Mouse (Mus musculus): Measurements from ENCODE around the gene Hils1. TPM values are rescaled to one million over a fixed set of nuclear protein-coding genes. Genes with fewer than 3 reads are reported as not detected.
A peak's percentile ranks its signal among the peaks of the same experiment; 100 is the strongest.

Gene Hils1
- not detected for total RNA-seq (2021)
- long read RNA-seq, experiment 1 = 0 reads
- long read RNA-seq, experiment 2 = 0 reads

DNA sequence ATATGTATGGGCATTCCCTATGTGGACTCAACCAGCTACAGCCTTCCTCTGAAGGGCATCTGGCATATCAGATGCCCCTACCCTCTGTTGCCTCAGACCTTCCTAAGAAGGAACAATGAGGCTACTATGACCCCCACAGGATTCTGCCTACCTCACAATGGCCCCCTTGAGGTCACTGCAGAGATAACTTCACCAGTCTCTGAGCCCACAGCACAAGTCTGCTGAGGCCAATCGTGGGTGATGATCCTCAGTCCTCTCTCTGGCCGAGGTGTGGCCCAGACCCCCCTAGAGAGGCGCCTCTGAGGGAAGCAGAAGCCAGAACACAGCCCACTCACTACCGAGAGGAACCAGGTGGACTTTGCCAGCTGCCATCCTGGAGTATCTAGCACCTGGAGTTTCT lies at the start of gene Hils1:
Gene Hils1, plus strand, starts transcription at position 175 of the 400 bp plus-strand sequence.
- no peak for DNase-seq

DNA sequence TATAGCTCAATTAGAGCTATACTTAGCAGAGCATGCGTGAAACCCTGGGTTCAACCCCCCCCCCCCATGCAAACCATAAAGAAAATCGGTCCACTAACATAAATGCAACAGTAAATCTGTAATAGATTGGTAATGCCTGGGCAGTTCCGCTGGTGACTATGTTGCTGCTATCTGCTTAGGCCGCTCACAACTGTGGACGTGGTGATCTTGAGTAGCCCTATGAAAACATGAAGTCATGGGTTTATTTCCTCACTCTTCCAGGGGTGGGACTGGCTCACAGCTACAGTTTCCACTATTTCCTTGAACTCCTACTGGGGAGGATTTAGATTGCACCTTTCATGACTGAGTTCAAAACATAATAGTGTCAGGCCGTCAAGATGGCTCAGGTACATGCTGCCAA lies 49.7 kb upstream of the Hils1 start:
- no peak for DNase-seq

DNA sequence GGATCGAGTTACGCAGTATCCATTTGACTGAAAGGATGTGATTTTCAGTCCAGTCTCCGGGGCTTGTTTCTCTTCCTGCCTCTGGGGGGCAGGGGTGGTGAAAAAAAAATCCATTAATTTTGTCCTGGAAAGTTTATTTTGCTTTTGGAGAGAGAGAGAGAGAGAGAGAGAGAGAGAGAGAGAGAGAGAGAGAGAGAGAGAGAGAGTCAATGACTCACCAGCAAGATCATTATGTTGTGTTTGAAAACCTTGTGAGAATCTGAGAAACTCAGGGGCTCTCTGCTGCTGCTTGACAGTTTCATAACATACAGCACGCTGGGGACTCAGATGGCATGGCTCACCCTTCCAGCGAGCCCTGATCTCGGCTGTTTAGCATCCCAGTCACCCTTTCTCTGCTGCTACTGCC lies 46.4 kb upstream of the Hils1 start:
- DNase-seq = no peak

DNA sequence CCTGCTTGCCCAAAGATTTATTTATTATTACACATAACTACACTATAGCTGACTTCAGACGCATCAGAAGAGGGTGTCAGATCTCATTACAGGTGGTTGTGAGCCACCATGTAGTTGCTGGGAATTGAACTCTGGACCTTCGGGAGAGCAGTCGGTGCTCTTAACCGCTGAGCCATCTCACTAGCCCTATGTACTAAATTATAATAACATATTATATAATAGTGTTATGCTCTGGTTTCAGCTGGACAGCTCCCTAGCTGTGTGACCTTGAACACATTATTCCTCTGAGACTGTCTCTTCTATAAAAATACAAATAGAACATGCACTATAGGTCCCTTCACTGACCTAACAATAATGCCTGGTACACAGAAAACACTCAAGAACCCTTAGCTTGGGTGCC lies 42.4 kb upstream of the Hils1 start:
- DNase-seq = no peak

DNA sequence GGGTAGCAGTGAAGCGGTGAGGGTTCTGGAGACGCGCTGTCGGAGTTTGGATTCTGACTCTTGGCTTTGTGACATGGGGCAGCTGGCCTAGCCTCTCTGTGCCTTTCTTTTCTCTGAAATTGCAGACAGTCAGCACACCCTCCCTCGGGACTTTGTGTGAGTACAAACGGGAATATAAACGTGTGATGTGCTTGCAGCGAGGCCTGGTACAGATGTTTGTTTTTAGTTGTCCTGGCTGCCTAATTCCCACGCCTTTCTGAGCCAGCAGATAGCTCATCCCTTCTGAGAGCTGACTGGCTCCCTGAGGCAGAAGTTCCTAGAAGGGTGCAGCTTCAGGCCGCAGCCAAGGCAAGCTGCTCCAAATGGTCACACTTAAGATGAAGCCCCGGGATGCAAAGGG lies 41.0 kb upstream of the Hils1 start:
- no peak for DNase-seq

DNA sequence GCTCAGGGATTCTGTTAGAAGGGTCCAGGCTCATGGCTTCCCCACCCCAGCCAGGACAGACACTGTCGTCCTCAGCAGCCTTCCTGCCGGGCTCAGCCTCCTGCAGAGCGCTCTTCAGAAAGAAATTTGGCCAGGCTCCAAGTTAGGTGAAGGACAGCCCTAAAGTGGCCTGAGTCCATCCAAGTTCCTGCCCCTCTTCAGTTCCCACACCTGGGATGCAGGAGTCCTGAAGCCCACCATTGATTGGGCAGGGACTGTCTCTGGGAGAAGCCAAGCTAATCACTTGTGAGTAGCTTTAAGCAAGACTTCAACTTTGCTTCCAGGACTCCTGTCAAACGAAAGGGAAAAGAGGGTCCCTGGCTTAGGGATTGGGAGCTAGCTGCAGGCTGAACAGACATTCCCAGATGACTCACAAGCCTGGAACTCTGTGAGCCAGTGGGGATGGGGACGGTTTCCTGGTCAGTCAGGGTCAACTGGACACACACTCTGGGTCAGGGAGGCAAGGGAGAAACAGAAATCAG lies 39.6 kb upstream of the Hils1 start:
- no peak for DNase-seq

DNA sequence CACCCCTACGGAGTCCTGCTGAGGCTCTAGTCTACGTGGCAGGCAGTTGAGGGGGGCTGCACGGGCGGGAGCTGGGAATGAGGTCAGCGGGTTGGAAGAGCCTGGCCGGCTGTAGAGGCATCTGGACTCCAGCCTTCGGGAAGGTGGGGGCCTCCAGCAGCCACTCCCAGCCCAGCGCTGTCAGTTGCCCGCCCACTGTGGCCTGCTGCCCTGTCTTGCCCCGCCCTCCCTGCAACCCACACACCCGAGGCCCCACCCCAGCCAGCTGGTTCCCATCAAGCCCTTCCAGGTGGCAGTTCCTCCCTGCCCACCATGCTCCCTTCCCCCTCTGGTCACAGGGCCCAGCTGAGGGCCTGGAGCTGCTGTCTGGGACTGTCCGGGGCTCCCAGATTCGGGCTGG lies 38.6 kb upstream of the Hils1 start:
- DNase-seq = peak; percentile 93

DNA sequence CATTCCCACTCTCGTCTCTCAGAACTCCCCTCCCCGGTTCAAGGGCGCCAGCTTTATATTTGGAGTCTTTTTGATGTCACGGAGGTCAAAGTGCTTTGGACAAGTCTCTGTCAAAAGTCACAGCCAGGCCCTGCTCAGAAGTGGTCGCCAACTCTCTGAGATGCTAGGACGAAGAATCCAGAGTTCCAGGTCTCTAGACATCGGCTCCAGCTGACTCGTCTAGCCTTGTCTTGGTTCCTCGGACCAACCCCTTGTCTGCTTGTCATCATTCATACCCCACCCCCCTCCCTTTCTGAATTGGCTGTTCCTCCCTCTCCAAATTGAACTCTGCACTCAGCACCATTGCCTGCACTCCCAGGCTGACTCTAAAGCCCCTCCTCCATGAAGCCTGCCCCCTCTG lies 37.8 kb upstream of the Hils1 start:
- no peak for DNase-seq

DNA sequence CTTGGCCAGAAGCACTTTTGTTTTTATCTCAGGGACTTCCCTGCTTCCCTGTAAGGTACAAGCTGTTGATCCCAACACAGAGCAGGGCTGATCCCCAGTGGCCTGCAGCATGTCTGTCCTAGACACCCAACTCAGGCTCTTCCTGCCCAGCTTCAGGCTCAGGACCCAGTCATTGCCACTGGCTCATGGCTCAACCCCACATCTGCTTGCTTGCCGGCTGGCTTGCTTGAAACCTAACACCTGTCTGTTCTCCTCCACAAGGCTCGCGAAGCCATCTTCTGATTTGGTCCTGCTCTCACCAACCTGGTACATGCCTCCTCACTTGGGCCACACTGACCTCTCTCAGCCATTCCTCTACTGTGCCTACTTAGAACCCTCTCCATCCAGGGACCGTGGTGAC lies 37.2 kb upstream of the Hils1 start:
- no peak for DNase-seq

DNA sequence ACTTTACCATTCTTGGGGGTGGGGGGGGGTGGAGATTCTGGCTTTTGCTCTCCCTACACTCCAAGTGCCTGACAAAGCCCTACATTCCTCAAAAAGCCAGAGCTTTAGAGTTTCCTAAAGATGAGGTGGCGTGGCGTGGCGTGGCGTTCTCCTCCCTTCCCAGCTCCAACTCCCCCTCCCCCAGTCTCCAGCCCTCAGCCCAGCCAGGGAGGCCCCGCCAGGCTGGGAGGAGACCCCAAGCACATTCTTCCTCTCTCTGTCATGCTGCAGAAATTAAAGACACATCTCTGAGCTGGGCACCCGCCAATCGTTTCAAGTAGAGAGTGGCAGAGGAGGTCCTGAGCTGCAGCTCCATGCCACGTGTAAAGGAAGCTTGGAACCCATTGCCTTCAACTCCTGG lies 33.8 kb upstream of the Hils1 start:
- DNase-seq = peak; percentile 73

DNA sequence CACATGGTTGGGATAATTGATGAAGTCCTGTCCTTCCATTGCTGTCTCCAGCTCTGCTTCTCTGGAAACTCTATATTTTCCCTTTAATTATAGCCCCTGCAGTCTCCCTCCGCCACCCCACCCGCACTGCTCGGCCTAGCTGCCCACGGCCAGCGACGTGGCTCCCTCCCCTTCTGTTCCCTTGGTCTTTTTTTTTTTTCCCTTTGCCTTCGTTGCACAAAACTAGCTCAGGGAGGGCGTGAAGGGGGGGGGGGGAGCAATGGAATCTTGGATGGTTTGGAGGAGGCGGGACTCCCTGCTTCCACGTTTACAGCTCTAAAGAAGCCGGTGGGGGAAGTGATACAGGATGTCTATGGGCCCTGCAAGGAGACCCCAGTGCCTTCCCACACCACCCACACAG lies 32.9 kb upstream of the Hils1 start:
- no peak for DNase-seq

DNA sequence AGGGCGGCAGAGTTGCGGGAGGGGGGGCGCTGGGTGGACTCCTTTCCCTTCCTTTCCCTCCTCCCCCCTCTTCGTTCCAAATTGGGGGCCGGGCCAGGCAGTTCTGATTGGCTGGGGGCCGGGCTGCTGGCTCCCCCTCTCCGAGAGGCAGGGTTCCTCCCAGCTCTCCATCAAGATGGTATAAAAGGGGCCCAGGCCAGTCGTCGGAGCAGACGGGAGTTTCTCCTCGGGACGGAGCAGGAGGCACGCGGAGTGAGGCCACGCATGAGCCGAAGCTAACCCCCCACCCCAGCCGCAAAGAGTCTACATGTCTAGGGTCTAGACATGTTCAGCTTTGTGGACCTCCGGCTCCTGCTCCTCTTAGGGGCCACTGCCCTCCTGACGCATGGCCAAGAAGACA lies 31.3 kb upstream of the Hils1 start, which contains the start of gene Col1a1:
Gene Col1a1, plus strand, starts transcription at position 180 of the 400 bp plus-strand sequence.
- DNase-seq = peak; percentile 87

DNA sequence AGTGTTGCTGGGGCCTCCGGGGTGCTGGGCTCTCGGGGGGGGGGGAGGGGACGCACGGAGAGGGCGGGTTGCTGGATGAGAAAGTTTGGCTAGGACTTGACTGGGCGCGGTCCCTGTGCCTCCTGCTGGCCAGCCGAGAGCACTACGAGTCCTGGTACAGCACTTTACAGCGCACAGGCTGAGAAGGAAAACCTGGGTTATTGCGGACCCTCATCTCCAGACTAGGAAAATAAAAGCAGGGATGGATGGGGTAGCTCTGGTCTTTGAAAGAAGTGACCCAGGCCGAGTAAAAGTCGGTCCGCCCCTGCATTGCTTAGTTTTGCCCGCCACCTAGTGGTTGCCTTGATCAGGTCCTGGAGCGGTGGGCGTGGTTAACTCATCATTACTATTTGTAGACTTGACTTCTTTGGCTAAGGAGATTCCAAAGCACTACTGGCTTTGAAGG lies 30.5 kb upstream of the Hils1 start:
- DNase-seq = peak; percentile 87

DNA sequence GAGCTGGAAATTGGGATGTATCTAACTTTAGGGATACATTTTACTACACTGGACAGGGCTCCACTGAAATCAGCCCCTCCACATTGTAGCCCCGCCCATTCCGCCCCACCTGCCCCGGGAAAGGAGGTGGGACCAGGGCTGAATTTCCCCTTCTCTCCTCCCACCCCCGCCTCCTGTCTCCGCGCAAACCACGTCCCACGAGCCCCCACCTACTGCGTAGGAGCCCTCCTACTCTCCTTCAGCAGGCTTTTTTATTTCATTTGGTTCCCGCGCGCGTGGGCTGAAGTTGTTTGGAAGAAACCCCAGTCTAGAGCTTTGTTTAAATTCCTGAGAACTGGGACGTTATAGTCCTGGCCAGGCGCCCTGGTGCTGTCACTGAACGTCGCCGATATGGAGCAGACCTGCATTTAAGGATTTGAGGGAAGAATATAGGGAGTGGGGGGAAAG lies 30.0 kb upstream of the Hils1 start:
- DNase-seq = no peak

DNA sequence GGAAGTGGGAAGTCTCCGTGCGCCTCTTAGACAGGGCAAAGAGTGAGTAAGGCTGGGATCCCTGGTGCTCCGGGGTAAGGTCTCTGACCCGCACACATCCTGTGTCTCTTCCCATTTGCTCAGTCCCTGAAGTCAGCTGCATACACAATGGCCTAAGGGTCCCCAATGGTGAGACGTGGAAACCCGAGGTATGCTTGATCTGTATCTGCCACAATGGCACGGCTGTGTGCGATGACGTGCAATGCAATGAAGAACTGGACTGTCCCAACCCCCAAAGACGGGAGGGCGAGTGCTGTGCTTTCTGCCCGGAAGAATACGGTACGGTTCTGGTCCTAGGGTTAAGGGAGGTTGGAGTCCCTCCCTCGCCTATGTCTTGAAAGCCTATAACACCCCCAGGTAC lies 29.6 kb upstream of the Hils1 start:
- no peak for DNase-seq

DNA sequence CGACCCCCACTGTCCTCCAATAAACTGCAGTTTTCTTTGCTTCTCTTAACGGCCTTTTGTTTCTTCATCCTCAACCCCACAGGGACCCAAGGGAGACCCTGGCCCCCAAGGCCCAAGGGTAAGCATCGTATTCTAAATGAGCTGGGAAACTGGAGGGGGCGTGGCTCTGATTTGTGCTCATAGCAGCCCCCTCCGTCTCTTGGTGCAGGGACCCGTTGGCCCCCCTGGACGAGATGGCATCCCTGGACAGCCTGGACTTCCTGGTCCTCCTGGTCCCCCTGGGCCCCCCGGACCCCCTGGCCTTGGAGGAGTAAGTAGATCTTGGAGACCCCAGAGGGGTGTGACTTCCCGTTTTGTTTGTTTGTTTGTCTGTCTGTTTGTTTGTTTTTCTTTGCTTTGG lies 29.1 kb upstream of the Hils1 start:
- no peak for DNase-seq

DNA sequence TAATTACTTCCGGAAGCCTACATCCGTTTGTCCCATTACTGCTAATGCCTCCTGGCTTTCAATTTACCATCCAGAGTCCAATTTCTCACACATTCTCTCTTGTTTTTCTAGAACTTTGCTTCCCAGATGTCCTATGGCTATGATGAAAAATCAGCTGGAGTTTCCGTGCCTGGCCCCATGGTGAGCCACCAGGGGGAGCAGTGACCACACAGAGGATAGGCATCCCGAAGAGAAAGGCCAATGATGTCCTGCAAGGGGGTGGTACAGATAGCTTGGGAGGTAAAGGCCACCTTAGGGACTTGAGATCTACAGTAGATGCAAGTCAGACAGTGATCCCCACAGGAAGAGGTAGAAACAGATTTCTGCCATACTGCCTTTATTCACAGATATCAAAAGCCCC lies 28.1 kb upstream of the Hils1 start:
- DNase-seq = peak; percentile 83

DNA sequence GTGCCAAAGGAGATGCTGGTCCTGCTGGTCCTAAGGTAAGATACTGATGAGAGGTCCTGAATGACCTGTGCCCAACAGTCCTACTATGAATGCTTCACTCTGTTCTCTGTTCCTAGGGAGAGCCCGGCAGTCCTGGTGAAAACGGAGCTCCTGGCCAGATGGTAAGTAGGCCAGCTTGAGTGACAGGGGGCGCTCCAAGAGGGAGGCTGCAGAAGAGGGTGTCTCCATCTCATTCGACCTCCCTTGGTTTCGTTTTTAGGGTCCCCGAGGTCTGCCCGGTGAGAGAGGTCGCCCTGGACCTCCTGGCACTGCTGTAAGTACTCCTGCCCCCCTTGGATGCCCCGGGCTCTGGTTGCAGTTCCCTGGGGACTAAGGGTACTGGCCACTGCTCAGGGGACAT lies 26.3 kb upstream of the Hils1 start:
- DNase-seq = no peak

DNA sequence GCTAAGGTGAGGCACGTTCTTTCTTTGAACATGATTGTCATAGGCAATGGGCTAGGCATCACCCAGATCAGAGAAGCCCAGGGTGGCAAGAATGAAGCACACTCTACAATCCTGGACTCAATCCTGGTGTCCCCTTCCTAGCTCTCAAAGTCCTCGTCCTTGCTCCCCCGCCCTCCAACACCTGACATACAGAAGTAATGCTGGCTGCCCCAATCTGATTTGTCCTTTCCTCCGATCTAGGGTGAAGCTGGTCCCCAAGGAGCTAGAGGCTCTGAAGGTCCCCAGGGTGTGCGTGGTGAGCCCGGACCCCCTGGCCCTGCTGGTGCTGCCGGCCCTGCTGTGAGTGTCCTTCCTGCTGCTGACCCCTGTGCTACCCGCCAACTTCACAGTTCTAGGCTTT lies 25.6 kb upstream of the Hils1 start:
- DNase-seq = no peak

DNA sequence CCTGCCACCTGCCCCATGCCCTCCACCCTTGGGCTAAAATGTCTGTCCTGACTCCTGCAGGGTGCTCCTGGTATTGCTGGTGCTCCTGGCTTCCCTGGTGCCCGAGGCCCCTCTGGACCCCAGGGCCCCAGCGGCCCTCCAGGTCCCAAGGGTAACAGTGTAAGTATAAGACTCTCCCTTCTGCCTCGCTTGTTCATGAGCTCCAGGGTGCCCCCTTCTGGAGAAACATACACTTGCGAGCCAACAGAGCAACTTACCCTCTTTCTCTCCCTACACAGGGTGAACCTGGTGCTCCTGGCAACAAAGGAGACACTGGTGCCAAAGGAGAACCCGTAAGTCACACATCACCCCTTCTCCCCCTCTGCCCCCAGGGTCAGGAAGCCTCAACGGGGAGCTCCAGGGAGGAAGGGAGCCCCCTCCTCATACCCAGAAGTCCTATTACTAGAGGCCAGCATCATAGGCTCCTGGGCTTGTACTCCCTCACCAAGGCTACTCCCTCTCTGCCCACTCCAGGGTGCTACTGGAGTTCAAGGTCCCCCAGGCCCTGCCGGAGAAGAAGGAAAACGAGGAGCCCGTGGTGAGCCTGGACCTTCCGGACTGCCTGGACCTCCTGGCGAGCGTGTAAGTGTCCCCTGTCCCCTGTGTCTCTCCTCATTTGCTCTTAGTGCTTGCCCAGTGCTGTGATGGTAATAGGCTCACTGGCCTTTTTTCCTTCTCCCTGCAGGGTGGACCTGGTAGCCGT lies 24.9 kb upstream of the Hils1 start:
- no peak for DNase-seq

DNA sequence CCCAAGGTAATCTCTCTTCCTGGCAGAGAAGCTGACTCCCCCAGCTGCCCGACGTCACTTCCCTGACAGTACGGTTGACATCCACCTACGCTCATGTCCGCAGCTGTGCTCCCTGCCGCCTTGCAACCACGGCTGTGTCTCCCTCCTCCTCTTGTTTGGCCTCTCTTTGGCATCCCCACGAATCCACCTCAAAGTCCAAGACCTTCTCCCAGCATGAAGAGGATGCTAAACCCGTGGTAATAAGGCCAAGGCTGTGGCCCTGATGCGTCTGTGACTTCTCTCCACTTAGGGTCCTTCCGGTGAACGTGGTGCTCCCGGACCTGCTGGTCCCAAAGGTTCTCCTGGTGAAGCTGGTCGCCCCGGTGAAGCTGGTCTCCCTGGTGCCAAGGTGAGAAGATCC lies 24.3 kb upstream of the Hils1 start:
- DNase-seq = no peak

DNA sequence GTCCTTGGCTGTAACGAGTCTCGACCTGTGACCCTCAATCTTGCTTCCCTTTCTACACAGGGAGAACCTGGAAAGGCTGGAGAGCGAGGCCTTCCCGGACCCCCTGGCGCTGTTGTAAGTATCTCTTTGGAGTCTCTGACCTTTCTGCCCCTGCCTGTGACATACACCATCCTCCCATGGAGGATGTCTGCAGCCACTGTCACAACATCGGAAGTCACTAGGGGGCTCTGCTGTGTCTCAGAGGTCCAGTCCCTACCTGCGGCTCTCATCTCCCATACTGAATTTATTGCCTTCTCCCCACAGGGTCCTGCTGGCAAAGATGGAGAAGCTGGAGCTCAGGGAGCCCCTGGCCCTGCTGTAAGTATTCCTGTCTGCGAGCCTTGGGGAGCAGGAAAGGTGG lies 23.1 kb upstream of the Hils1 start:
- no peak for DNase-seq

DNA sequence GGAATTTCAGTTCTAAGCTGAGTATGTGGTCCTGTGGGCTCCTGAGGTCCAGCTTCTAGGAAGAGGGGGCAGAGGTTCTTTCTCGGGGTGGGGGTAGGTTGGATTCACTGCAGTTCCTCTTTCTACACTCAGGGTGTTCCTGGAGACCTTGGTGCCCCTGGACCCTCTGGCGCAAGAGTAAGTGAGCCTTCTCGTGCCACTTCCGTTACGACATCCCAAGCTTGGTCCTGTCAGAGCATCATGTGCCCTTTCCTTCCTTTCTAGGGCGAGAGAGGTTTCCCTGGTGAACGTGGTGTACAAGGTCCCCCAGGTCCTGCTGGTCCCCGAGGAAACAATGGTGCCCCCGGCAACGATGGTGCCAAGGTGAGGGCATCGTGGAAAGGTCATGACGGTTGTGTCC lies 22.2 kb upstream of the Hils1 start:
- no peak for DNase-seq

DNA sequence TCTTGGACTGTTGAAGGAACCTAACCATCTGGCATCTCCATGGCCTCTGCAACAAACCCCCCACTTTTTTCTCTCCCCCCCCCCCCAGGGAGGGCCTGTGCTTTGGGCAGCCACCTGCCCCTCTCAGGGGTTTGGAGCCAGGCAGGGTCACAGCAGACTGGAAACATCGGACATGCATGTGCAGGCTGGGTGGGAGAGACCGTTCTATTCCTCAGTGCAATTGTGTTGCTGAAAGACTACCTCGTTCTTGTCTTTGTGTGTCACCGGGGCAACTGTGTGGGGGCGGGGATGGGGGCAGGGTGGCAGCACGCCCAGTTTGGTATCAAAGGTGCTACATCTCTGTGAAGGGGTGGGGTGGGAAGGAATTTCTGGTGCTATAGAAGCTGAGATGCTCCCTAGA lies 15.2 kb upstream of the Hils1 start:
- DNase-seq = no peak
